Mouse (Mus musculus): Measurements from ENCODE around the gene Hoxc11. TPM values are rescaled to one million over a fixed set of nuclear protein-coding genes. Genes with fewer than 3 reads are reported as not detected.

Hoxc11 gene
- polyA plus RNA-seq, 1 experiment from 2014 or later = not detected

- peak; percentile 94 for DNase-seq (ENCODE audit: low spot score, missing footprints)
- 1% methylated on average over 34 of the region's 34 CpGs for WGBS
- Histone ChIP-seq H3K4me1 (ENCODE audit: control insufficient read depth, insufficient read depth, low read length) (no peaks in the 10 kb centered on the region; the same call in 1 of the 2 replicates), H3K27ac (ENCODE audit: low read depth, low read length) (no peak overlapping the region), H3K9me3 (ENCODE audit: control insufficient read depth, low read length) (no peaks in the 10 kb centered on the region), H3K4me3 (ENCODE audit: low read depth, low read length) (no peak overlapping the region), H3K9ac (ENCODE audit: low read length) (no peak overlapping the region), H3K27me3 (ENCODE audit: control insufficient read depth, insufficient read depth, low read length) (peaks cover 99% of the 10 kb centered on the region), H3K4me2 (no peak overlapping the region), H3K36me3 (ENCODE audit: control insufficient read depth, insufficient read depth, low read length) (no peaks in the 10 kb centered on the region)
- ATAC-seq (ENCODE audit: low FRiP score) = no peak
These were observed 13.5 kb downstream of the Hoxc11 start for GRCm38 (mm10) chr15:102967511-102968397.

GRCm38 (mm10) chr15:102969296-102969695, 15.1 kb downstream of the Hoxc11 start:
- Histone ChIP-seq H3K9me3 (ENCODE audit: control insufficient read depth, low read length) (no peaks in the 10 kb centered on the region), H3K27me3 (ENCODE audit: control insufficient read depth, insufficient read depth, low read length) (peaks cover 99% of the 10 kb centered on the region), H3K36me3 (ENCODE audit: control insufficient read depth, insufficient read depth, low read length) (no peaks in the 10 kb centered on the region), H3K4me2 (no peak overlapping the region), H3K9ac (ENCODE audit: low read length) (no peak overlapping the region), H3K4me1 (ENCODE audit: control insufficient read depth, insufficient read depth, low read length) (no peaks in the 10 kb centered on the region; the same call in 1 of the 2 replicates), H3K27ac (ENCODE audit: low read depth, low read length) (no peak overlapping the region), H3K4me3 (ENCODE audit: low read depth, low read length) (no peak overlapping the region)
- no peak for ATAC-seq (ENCODE audit: low FRiP score)
- DNase-seq (ENCODE audit: low spot score, missing footprints) = no peak
- 21% methylated on average over 1 of the region's 1 CpGs for WGBS

- no peak for ATAC-seq (ENCODE audit: low FRiP score)
These were observed 16.5 kb downstream of the Hoxc11 start for GRCm38 (mm10) chr15:102970740-102971139.

GRCm38 (mm10) chr15:102972254-102972653, 18.0 kb downstream of the Hoxc11 start:
- WGBS = 1% methylated on average over 21 of the region's 21 CpGs
- Histone ChIP-seq H3K4me3 (ENCODE audit: low read depth, low read length) (no peak overlapping the region), H3K27ac (ENCODE audit: low read depth, low read length) (no peak overlapping the region), H3K27me3 (ENCODE audit: control insufficient read depth, insufficient read depth, low read length) (peaks cover 97% of the 10 kb centered on the region), H3K36me3 (ENCODE audit: control insufficient read depth, insufficient read depth, low read length) (no peaks in the 10 kb centered on the region), H3K4me2 (no peak overlapping the region), H3K9me3 (ENCODE audit: control insufficient read depth, low read length) (no peaks in the 10 kb centered on the region), H3K9ac (ENCODE audit: low read length) (no peak overlapping the region), H3K4me1 (ENCODE audit: control insufficient read depth, insufficient read depth, low read length) (no peaks in the 10 kb centered on the region)
- DNase-seq (ENCODE audit: low spot score, missing footprints) (peak; percentile 94), ATAC-seq (ENCODE audit: low FRiP score) (no peak)

More at GRCm38 (mm10) chr15:102970740-102971139, 16.5 kb downstream of the Hoxc11 start:
- Histone ChIP-seq H3K4me3 (ENCODE audit: low read depth, low read length) (no peak overlapping the region), H3K9ac (ENCODE audit: low read length) (no peak overlapping the region), H3K36me3 (ENCODE audit: control insufficient read depth, insufficient read depth, low read length) (no peaks in the 10 kb centered on the region), H3K27ac (ENCODE audit: low read depth, low read length) (no peak overlapping the region), H3K27me3 (ENCODE audit: control insufficient read depth, insufficient read depth, low read length) (peaks cover 98% of the 10 kb centered on the region), H3K4me2 (no peak overlapping the region), H3K9me3 (ENCODE audit: control insufficient read depth, low read length) (no peaks in the 10 kb centered on the region), H3K4me1 (ENCODE audit: control insufficient read depth, insufficient read depth, low read length) (no peaks in the 10 kb centered on the region; the same call in 1 of the 2 replicates)
- DNase-seq (ENCODE audit: low spot score, missing footprints) = no peak
- WGBS = 2% methylated on average over 12 of the region's 12 CpGs

DNA sequence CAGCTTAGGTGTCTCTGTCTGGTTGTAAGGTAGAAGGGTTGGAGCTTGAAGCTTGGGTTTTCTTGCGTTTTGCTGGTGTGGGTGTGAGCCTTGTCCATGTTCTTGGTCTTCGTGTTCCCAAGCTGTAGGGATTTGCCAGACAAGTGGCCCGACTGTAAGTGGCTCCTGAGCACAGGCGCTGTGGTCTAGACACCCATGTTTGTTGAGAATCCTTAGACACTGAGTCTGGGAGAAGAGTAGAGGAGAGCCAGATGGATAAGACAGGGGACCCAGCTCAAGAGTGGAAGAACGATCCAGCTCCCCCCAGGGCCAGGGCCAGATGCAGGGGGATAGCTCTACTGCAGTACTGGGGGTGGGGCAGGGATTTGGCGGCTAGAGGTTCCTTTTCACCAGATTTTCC, 18.5 kb downstream of the Hoxc11 start:
- no peak overlapping the region for H3K27ac ChIP-seq (ENCODE audit: low read depth, low read length)
- H3K27me3 ChIP-seq (ENCODE audit: control insufficient read depth, insufficient read depth, low read length) = peaks cover 97% of the 10 kb centered on the region
- H3K9me3 ChIP-seq (ENCODE audit: control insufficient read depth, low read length) = no peaks in the 10 kb centered on the region
- no peak overlapping the region for H3K4me3 ChIP-seq (ENCODE audit: low read depth, low read length)
- no peaks in the 10 kb centered on the region for H3K36me3 ChIP-seq (ENCODE audit: control insufficient read depth, insufficient read depth, low read length)
- ATAC-seq (ENCODE audit: low FRiP score) = no peak
- no peaks in the 10 kb centered on the region for H3K4me1 ChIP-seq (ENCODE audit: control insufficient read depth, insufficient read depth, low read length)
- no peak overlapping the region for H3K4me2 ChIP-seq
- 0% methylated on average over 6 of the region's 6 CpGs for WGBS
- DNase-seq (ENCODE audit: low spot score, missing footprints) = peak; percentile 92
- no peak overlapping the region for H3K9ac ChIP-seq (ENCODE audit: low read length)

DNA sequence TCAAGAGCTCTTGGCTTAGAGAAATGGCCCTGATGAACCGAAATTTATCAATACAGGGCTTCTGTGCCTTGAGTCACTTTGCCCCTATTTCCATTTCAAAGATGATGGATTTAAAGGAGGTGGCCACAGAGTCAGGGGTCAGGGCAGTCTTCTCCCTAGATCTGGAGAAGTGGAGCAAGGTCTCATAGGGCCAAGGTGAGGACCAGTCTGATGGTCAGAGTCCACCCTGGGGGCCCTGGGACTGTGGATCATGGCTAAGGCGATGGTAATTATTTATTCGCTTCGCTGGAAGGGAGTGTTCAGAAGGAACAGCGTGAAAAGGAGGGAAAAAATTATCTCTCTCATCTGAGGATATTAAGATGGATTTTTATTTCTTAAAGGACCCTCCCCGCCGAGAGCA, 20.8 kb downstream of the Hoxc11 start:
- Histone ChIP-seq H3K4me1 (ENCODE audit: control insufficient read depth, insufficient read depth, low read length) (no peaks in the 10 kb centered on the region), H3K4me2 (no peak overlapping the region), H3K9me3 (ENCODE audit: control insufficient read depth, low read length) (no peaks in the 10 kb centered on the region), H3K4me3 (ENCODE audit: low read depth, low read length) (no peak overlapping the region), H3K27me3 (ENCODE audit: control insufficient read depth, insufficient read depth, low read length) (peaks cover 98% of the 10 kb centered on the region), H3K36me3 (ENCODE audit: control insufficient read depth, insufficient read depth, low read length) (no peaks in the 10 kb centered on the region), H3K9ac (ENCODE audit: low read length) (no peak overlapping the region), H3K27ac (ENCODE audit: low read depth, low read length) (no peak overlapping the region)
- ATAC-seq (ENCODE audit: low FRiP score) (no peak), DNase-seq (ENCODE audit: low spot score, missing footprints) (no peak)
- WGBS = 3% methylated on average over 7 of the region's 7 CpGs

GRCm38 (mm10) chr15:102975688-102976111, 21.5 kb downstream of the Hoxc11 start:
- ATAC-seq (ENCODE audit: low FRiP score) = no peak
- no peaks in the 10 kb centered on the region for H3K36me3 ChIP-seq (ENCODE audit: control insufficient read depth, insufficient read depth, low read length)
- H3K4me3 ChIP-seq (ENCODE audit: low read depth, low read length) = no peak overlapping the region
- no peak overlapping the region for H3K27ac ChIP-seq (ENCODE audit: low read depth, low read length)
- H3K9ac ChIP-seq (ENCODE audit: low read length) = no peak overlapping the region
- no peaks in the 10 kb centered on the region for H3K4me1 ChIP-seq (ENCODE audit: control insufficient read depth, insufficient read depth, low read length)
- no peaks in the 10 kb centered on the region for H3K9me3 ChIP-seq (ENCODE audit: control insufficient read depth, low read length)
- H3K4me2 ChIP-seq = no peak overlapping the region
- peak; percentile 95 for DNase-seq (ENCODE audit: low spot score, missing footprints)
- H3K27me3 ChIP-seq (ENCODE audit: control insufficient read depth, insufficient read depth, low read length) = peaks cover 98% of the 10 kb centered on the region
- WGBS = 1% methylated on average over 21 of the region's 21 CpGs

- Histone ChIP-seq H3K4me1 (ENCODE audit: control insufficient read depth, insufficient read depth, low read length) (no peaks in the 10 kb centered on the region; the same call in 1 of the 2 replicates), H3K36me3 (ENCODE audit: control insufficient read depth, insufficient read depth, low read length) (no peaks in the 10 kb centered on the region), H3K9me3 (ENCODE audit: control insufficient read depth, low read length) (no peaks in the 10 kb centered on the region), H3K27ac (ENCODE audit: low read depth, low read length) (no peak within 1 kb of the TSS), H3K27me3 (ENCODE audit: control insufficient read depth, insufficient read depth, low read length) (peaks cover 98% of the 10 kb centered on the region), H3K9ac (ENCODE audit: low read length) (no peak within 1 kb of the TSS), H3K4me2 (no peak within 1 kb of the TSS), H3K4me3 (ENCODE audit: low read depth, low read length) (no peak within 1 kb of the TSS)
- WGBS = under 1% methylated on average over 16 of the region's 20 CpGs
- no peak for DNase-seq (ENCODE audit: low spot score, missing footprints)
- ATAC-seq (ENCODE audit: low FRiP score) = no peak
These were observed 21.9 kb downstream of the Hoxc11 start, which contains the start of gene Hoxc9 for GRCm38 (mm10) chr15:102976171-102976570. Gene Hoxc9, plus strand, starts transcription at chr15:102976439.
